Mouse (Mus musculus) retina, postnatal 1 day (tissue): Measurements from ENCODE around the gene Slc10a6.

Source experiments
- DNase-seq: peaks from one replicate; pipeline ENCODE4 v3.0.0-alpha.2; 2012

Slc10a6 gene

DNA sequence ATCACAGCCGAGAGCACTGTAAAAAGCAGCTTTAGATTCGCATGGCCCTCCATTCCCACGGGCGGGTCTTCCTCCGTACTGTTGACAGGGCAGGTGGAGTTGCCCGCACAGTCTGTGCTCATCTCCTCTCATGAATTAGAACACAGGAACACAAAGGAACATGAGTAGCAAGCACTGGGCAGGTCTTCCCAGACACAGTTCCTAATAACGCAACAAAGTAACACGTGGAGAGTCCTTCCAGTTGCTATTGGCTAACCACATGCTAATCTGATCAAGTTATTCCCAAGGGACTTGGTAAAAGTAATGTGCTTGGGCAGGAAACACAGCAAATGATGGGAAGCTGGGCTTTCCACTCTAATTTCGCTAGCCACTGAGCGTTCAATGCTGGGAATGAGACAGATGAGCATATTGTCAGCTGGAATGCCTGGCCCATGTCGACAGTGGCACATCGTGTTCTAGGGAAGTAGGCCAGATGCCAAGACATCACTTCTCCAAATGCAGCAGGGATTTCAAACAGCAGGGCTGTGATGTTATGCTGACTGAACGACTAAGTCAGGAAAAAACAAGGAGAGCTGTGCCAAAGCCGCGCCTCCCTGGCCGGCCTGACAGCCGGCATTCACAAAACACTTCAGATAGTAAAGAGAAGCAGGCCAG lies at the start of gene Slc10a6:
TSS of gene Slc10a6 (minus strand) at position 293 of the 654 bp plus-strand sequence.
- peak; percentile 34 for DNase-seq

DNA sequence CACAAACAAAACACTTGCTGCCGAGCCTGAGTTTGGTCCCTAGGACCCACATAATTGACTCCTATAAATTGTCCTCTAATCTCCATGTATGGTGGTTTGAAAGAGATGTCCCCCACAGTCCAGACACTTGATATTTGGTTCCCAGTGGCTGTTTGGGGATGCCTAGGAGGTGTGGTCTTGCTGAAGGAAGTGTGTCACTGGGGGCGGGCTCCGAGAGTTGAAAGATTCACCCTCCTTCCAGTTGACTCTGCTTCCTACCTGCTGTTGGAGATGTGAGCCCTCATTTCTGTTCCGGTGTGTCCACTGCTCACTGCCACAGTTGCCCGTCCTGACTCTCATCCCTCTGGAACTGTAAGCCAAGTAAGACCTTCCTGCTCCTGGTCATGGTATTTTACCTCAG lies 49.8 kb upstream of the Slc10a6 start:
- no peak for DNase-seq

GRCm38 (mm10) chr5:103677894-103678293 lies 48.7 kb upstream of the Slc10a6 start:
- DNase-seq, result no peak

GRCm38 (mm10) chr5:103676289-103676881 lies 47.2 kb upstream of the Slc10a6 start:
- no peak for DNase-seq

DNA sequence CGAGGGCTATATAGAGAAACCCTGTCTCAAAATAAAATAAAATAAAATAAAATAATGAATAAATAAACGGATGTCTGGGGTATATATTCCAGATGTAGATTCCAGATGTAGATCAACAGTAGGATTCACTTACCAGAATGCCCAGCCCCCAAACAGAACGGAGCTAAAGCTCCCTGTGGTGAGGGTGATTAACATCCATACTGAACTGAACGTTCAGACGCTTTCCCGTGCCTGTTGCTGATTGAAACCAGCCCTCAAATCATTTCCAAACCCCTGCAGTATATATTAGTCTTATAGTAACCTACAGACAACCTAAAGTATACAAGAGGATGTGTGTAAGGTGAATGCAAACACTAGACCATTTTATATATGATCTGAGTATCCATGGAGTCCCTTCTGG lies 45.3 kb upstream of the Slc10a6 start:
- no peak for DNase-seq

- no peak for DNase-seq
Observed at GRCm38 (mm10) chr5:103673611-103674010, 44.4 kb upstream of the Slc10a6 start.

- DNase-seq, result no peak
Observed at GRCm38 (mm10) chr5:103671858-103672257, 42.7 kb upstream of the Slc10a6 start.

GRCm38 (mm10) chr5:103665876-103666275 lies 36.7 kb upstream of the Slc10a6 start:
- DNase-seq, result no peak

GRCm38 (mm10) chr5:103664932-103665331 lies 35.7 kb upstream of the Slc10a6 start:
- DNase-seq, result no peak

GRCm38 (mm10) chr5:103659571-103659970 lies 30.4 kb upstream of the Slc10a6 start:
- DNase-seq, result peak; percentile 84

DNA sequence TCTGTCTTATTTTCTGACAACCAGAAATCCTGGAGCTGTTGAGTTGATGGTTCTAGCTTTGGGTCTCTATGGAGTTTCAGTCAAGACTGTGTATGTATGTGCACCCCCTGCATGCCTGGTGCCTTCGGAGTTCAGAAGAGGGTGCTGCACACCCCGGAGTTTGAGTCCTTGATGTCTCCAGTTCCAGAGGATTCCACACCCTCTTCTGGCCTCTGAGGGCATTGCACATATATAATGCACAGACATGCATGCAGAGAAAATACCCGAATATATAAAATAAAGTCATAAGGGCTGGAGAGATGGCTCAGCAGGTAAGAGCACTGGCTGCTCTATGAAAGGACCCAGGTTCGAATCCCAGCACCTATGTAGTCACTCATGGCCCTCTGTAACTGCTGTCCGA lies 29.7 kb upstream of the Slc10a6 start:
- DNase-seq, result peak; percentile 53

DNA sequence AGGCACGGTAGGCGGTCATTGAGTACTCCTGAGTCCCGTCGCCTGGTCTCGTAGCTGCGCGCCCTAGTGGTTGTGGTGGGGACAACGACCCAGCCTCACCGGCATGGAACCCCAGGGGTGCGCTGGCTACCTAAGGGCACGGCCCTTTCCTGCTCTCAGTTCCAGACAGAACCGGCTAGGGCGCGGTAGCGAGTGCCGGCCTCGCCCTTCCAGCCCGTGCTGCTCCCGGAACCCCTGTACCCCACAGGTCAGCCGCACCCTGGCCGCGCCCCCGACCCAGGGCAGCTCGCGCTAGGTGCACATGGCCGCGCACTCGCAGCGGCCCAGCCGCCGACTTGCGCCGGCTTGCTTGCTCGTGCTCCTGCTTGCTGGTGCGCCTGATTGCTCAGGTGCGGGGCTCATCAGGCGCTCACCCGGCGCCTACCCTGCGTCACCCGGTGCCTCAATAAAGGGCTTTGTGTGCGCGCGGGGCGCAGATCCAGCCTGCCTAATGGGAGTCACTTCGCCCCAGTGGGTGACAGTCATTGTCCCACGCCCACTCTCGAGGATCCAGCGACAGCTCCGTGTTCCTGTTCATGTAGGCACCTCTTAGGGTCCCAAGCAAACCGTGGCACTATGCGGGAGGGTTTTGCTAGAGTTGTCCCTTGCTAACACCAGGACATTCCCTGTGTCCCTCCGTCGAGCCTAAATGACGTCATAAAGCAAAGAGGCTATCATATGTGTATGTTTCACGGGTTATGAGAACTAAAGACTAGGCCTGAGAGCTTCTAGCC lies 26.3 kb upstream of the Slc10a6 start, which contains the start of gene 1700016H13Rik:
TSS of gene 1700016H13Rik (minus strand) at position 665 of the 773 bp plus-strand sequence.
- DNase-seq, result peak; percentile 85

DNA sequence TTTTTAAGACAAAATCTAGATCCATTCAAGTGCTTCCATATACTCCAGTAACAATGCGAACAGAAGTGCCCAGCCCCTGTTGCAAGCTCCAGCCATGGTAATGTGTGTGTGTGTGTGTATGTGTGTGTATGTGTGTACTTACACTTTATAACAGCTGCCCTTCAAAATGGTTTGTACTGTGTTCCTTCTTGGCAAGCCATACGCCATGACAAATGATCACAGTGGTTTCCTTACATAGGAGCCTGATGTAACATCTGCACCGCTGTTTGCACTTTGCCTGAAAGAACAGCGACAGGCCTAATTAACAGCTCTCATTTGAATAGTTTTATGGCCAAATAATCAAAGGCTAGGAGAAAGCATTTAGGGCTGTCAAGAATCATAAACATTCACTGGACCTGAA lies 25.6 kb upstream of the Slc10a6 start:
- DNase-seq, result no peak

GRCm38 (mm10) chr5:103654225-103654624 lies 25.0 kb upstream of the Slc10a6 start:
- DNase-seq, result peak; percentile 72

DNA sequence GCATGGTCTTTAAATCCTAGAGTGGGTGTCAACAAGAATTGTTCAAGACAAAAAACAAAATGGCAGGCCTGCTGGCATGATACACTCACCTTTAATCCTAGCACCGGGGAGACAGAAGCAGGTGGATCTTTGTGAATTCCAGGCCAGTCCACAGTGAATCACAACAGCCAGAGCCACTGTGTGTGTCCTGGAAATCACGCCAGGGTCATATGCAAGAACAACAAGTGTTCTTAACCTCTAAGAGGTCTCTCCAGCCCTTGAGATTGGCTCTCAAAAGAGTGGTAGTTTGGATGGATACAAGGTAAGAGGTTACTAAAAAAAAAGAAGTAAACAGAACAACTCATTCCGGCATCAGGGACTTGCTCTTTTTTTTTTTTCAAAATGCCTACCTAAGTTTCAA lies 18.1 kb upstream of the Slc10a6 start:
- no peak for DNase-seq

- DNase-seq, result no peak
Observed at GRCm38 (mm10) chr5:103644167-103644566, 15.0 kb upstream of the Slc10a6 start.

- no peak for DNase-seq
Observed at GRCm38 (mm10) chr5:103637162-103637561, 8.0 kb upstream of the Slc10a6 start.

DNA sequence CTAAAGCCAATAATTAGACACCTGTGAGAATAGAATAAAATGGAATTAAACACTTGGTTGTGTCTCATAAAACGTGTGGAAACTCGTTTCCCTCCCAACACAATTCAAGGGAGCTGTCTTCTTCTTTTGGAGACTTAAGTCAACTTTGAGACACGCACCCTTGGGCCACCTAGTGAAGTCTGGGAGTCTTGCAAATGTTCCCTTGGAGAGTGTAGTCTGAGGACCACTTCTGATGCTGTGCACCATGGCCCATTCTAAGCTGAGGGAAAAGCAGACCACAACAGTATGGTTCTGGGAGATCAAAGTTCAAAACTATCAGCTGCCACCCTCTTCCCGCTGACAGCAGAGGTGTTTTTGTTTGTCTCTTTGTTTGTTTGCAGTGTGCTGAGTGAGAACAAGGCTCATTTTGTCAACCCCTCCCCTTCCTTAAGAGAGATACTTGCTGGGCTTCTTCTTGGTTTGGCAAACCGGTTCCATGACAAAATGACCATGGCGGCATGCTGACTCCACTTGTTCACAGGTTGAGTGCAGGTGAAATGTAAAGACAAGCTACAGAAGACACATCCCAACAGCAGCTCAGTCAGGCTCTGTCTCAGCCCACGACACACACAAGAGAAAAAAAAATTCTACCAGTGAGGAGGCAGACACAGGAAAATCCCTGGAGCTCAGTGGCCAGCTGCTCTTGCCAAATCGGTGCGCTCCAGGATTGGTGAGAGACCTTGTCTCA lies 814 bp upstream of the Slc10a6 start:
- no peak for DNase-seq

DNA sequence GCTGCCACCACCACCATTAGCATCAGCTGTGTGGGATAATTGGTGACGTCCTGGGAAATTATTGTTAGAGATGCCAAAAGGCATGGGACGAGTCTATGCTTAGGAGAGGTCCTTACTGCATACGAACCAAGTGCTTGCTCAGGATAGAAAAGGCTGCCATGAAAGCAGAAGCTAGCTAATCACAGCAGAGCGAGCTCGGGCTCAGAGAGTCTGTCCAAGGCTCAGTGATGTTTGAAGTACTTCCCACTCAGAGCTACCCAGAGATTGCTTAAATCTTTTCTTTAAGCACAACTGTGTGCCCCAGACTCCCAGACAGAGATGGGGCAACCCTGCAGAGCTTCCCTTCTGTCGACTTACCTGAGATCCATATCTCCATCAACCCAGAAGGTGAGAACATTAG lies 704 bp downstream of the Slc10a6 start:
- DNase-seq, result no peak

DNA sequence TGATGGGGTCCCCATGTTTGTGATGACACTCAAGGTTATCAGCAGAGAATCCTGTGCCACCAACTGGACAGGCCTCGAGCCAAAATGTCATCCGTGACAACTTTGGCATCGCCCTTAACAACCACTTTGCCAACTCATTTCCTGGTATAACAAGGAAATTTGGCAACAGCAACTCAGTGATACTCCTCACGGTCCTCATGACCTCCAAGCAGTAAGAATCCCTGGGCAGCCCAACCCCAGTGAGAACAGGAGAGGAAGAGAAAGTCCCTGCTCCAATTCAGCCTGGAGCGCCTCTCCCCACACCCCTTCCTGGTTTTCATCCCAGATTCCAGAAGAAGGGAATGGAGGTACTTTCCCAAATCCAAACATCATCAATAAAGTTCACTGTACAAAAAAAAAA lies 4.4 kb downstream of the Slc10a6 start:
- no peak for DNase-seq

DNA sequence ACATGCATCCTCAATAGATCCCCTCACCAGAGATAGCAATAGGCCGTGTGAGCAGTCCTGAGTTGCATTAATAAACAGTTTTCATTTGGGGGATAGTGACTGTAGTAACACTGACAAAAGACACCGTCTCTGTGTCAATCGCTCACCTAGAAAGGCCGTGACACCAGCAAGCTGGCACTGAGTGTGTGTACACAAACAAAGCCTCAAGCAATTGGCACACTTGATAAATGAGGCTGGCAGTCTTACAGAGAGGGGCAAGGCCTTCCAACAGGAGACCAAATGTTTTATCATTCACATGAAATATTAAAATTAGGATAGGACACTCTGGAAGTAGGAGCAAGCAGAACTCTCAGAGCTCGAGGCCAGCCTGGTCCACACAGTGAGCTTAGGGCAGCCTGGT lies 6.9 kb downstream of the Slc10a6 start:
- DNase-seq, result no peak

DNA sequence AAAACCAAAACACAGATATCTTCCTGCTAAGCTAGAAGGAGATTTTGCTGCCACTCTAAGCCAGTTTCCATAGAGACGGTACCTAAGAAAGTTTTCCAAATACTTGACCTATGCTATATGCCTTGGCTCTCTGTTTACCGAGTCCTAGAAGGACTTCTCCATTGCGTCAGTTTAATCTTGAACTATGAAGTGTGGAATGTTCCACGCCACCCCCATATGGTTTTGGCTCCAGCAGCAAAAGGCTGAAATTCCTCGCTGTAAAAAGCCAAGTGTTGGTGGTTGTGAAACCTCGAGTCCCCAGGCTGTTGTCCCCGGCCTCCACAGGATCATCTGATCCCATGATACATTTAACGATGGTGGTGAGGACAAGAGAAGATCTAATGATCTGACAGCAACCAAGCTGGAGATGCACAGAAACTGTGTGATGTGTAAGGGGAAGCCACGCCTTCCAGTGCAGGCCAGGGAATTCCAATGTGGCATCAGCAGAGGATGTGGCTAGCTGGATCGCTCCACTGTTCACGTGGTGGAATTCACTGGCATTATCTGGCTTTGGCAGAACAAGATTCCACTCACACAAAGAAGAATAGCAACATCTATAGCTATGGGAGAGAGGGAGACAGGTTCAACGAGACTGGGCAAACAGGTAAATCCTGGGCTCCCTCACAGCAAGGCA lies 8.8 kb downstream of the Slc10a6 start:
- DNase-seq, result no peak

GRCm38 (mm10) chr5:103617191-103617590 lies 12.0 kb downstream of the Slc10a6 start:
- DNase-seq, result no peak
